ENCODE assay signal across 9 mouse cellular contexts in the genomic region with DNA sequence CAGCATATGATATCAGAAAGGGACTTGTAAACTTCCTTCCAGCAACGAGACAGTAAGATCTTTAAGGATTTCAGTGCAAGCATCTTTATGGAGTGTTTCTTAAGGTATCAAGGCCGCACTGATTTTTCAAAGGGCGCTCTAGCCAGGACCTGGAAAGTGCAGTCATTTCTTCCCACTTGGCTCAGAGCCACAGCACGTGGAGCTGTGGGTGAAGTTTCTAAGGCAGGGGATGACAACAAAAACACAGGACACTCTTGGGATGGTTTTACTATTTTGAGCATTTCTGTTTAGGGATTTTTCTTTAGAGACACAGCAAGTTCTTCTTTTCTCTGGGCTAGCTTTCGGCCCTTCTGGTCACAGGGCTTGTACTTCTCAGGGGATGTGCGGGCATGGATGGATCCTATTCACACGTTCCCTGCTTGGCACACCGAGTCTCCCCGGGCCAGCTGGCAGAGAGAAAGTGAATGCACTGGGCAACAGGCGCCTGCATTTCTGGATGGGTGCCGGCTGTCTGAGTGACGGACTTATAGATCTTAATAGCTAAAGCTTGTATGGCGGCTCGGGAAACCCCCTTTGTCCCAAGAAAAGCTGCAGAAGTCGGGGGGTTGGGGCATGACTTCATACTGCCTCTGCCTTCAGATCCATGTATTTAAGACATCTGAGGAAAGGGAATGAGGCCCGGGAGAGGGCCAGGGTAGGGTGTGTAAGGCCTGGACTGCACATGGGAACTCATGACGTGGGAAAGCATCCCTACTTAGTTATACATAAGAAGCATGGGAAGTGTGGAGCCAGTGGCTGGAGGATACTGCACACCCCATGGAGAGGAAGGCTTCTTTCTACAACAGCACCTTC.
A peak's percentile ranks its signal among the peaks of the same experiment; 100 is the strongest.
DNase-seq lines count a peak whose midpoint lies in the region; ATAC-seq and TF ChIP-seq lines count a peak whose summit lies in the region.
"Had no signal": no experiment of that assay in that cellular context is flagged by ENCODE, and none has a peak within 500 bp of the region (broad histone marks: within the 10 kb centered on the region; RNA-seq: fewer than 3 reads in every experiment).

No protein-coding gene starts in this region.

- H3K36me3 ChIP-seq in lung, embryonic 16.5 days (ENCODE audit: control insufficient read depth, insufficient read depth, low read length): no peaks in the 10 kb centered on the region
- H3K36me3 ChIP-seq in embryonic facial prominence, embryonic 15.5 days: no peaks in the 10 kb centered on the region
- H3K36me3 ChIP-seq in midbrain, postnatal 0 days (ENCODE audit: insufficient read depth, low read length): no peaks in the 10 kb centered on the region

- 43% methylated on average over 17 of the region's 17 CpGs for WGBS in lung, embryonic 16.5 days
- 47% methylated on average over 17 of the region's 17 CpGs for WGBS in embryonic facial prominence, embryonic 15.5 days
- 49% methylated on average over 17 of the region's 17 CpGs for WGBS in midbrain, postnatal 0 days

- no peak for TF ChIP-seq CTCF in midbrain, postnatal 0 days (IDR thresholded peaks at IDR 0.05)

- peak; percentile 62 for DNase-seq in adrenal gland, adult 2 months
- no peak for DNase-seq in adrenal gland, postnatal 4 days (ENCODE audit: low spot score in 2 of 2)
- DNase-seq in lung, postnatal 14 days: no peak
- peak; percentile 85 for DNase-seq in midbrain, postnatal 0 days (ENCODE audit: low spot score)
- DNase-seq in urinary bladder, adult 18-20 months (ENCODE audit: low spot score in 2 of 2): no peak
- DNase-seq in retina, embryonic 14.5 days (ENCODE audit: low spot score): no peak
- DNase-seq: thymus, postnatal 4 days had no signal

- ATAC-seq in lung, embryonic 16.5 days (ENCODE audit: low read depth): no peak
- peak; percentile 29; the same call in 1 of the 2 replicates for ATAC-seq in embryonic facial prominence, embryonic 15.5 days (ENCODE audit: insufficient number of reproducible peaks, low FRiP score, low TSS enrichment, low read depth)
- ATAC-seq in midbrain, postnatal 0 days (ENCODE audit: low FRiP score): no peak

- peaks cover 35% of the 10 kb centered on the region for H3K4me1 ChIP-seq in lung, embryonic 16.5 days (replicated peaks; ENCODE audit: control insufficient read depth, insufficient read depth, low read length)
- peaks cover 70% of the 10 kb centered on the region for H3K4me1 ChIP-seq in embryonic facial prominence, embryonic 15.5 days
- peaks cover 27% of the 10 kb centered on the region for H3K4me1 ChIP-seq in midbrain, postnatal 0 days (ENCODE audit: insufficient read depth, low read length)

- no peak overlapping the region for H3K4me3 ChIP-seq in lung, embryonic 16.5 days (ENCODE audit: low read length)
- H3K4me3 ChIP-seq in embryonic facial prominence, embryonic 15.5 days (replicated peaks): no peak overlapping the region
- no peak overlapping the region for H3K4me3 ChIP-seq in midbrain, postnatal 0 days (ENCODE audit: low read depth, low read length)

- no peak overlapping the region for H3K4me2 ChIP-seq in lung, embryonic 16.5 days (ENCODE audit: low read depth, low read length)
- 0 out of 2 replicates have a peak overlapping the region, but pooled peaks have one; percentile 8 for H3K4me2 ChIP-seq in embryonic facial prominence, embryonic 15.5 days (replicated peaks)
- H3K4me2 ChIP-seq in midbrain, postnatal 0 days (ENCODE audit: low read depth, low read length, poor library complexity, severe bottlenecking): no peak overlapping the region

- H3K27ac ChIP-seq in lung, embryonic 16.5 days (ENCODE audit: low read length): peak overlapping the region; percentile 4; the same call in 1 of the 2 replicates
- H3K27ac ChIP-seq in embryonic facial prominence, embryonic 15.5 days (replicated peaks): peak overlapping the region; percentile 59; the same call in 1 of the 2 replicates
- H3K27ac ChIP-seq in midbrain, postnatal 0 days (ENCODE audit: low read depth, low read length): no peak overlapping the region

- no peaks in the 10 kb centered on the region for H3K9me3 ChIP-seq in lung, embryonic 16.5 days (ENCODE audit: control insufficient read depth, low read length)
- no peaks in the 10 kb centered on the region for H3K9me3 ChIP-seq in embryonic facial prominence, embryonic 15.5 days (replicated peaks)
- no peaks in the 10 kb centered on the region for H3K9me3 ChIP-seq in midbrain, postnatal 0 days (ENCODE audit: low read length)

- H3K27me3 ChIP-seq in lung, embryonic 16.5 days (ENCODE audit: control insufficient read depth, insufficient read depth, low read depth, low read length): no peaks in the 10 kb centered on the region
- no peaks in the 10 kb centered on the region for H3K27me3 ChIP-seq in embryonic facial prominence, embryonic 15.5 days
- H3K27me3 ChIP-seq in midbrain, postnatal 0 days (ENCODE audit: insufficient read depth, low read length): no peaks in the 10 kb centered on the region

- H3K9ac ChIP-seq in lung, embryonic 16.5 days (ENCODE audit: low read length): no peak overlapping the region
- H3K9ac ChIP-seq in embryonic facial prominence, embryonic 15.5 days: no peak overlapping the region
- H3K9ac ChIP-seq in midbrain, postnatal 0 days (replicated peaks; ENCODE audit: low read length, poor library complexity, severe bottlenecking): no peak overlapping the region

Comparison
In these comparisons a context has a peak if more than half of its experiments do, and no peak if none do; other contexts are left out.
1. DNase-seq: peak in adrenal gland, adult 2 months (single experiment) and midbrain, postnatal 0 days (single experiment); none in adrenal gland, postnatal 4 days (0 of 2), lung, postnatal 14 days (single experiment), urinary bladder, adult 18-20 months (0 of 2) and retina, embryonic 14.5 days (single experiment).